Mouse (Mus musculus) heart, embryonic 12.5 days (tissue): ENCODE results near the gene Ndfip2. TPM values are rescaled to one million over a fixed set of nuclear protein-coding genes. Genes with fewer than 3 reads are reported as not detected.

Experiments
- ATAC-seq: fragments of 200-750 bp; cut with Nextera tagmentation; 2 replicates; pipeline ENCODE4 v1.8.0; 2017; ENCODE audit warnings: moderate TSS enrichment, moderate library complexity; ENCODE audit not compliant: insufficient number of reproducible peaks, low FRiP score
- H3K27ac ChIP-seq: fragments of 300-500 bp; sonication (generic); 2 replicates; pipeline ENCODE4 v1.5.1; 2016; ENCODE audit warnings: mild to moderate bottlenecking, moderate library complexity; ENCODE audit not compliant: poor library complexity, severe bottlenecking
- H3K27me3 ChIP-seq: fragments of 300-500 bp; sonication (generic); replicated peaks from 2 replicates; pipeline ENCODE4 v1.6.1; 2016; ENCODE audit warnings: mild to moderate bottlenecking, moderate library complexity
- H3K36me3 ChIP-seq: fragments of 300-500 bp; sonication (generic); 2 replicates; pipeline ENCODE4 v1.6.1; 2016; ENCODE audit warnings: mild to moderate bottlenecking, moderate library complexity
- H3K4me1 ChIP-seq: fragments of 300-500 bp; sonication (generic); replicated peaks from 2 replicates; pipeline ENCODE4 v1.6.1; 2016; ENCODE audit warnings: mild to moderate bottlenecking
- H3K4me2 ChIP-seq: fragments of 300-500 bp; sonication (generic); 2 replicates; pipeline ENCODE4 v1.6.1; 2016; ENCODE audit warnings: mild to moderate bottlenecking, moderate library complexity
- H3K4me3 ChIP-seq: fragments of 300-500 bp; sonication (generic); 2 replicates; pipeline ENCODE4 v1.5.1; 2016; ENCODE audit warnings: mild to moderate bottlenecking
- H3K9ac ChIP-seq: fragments of 300-500 bp; sonication (generic); 2 replicates; pipeline ENCODE4 v1.6.1; 2016; ENCODE audit warnings: mild to moderate bottlenecking, moderate library complexity
- H3K9me3 ChIP-seq: fragments of 300-500 bp; sonication (generic); replicated peaks from 2 replicates; pipeline ENCODE4 v1.6.1; 2016; ENCODE audit warnings: mild to moderate bottlenecking, moderate library complexity
- WGBS: fragments of 180-500 bp; shearing (Covaris S2); methylation state at CpG from one replicate; pipeline ENCODE4 v1.1.7; 2016; 5-methylcytosine and 5-hydroxymethylcytosine counted together
- polyA plus RNA-seq: library from polyadenylated mRNA; unstranded; fragments of >200 nt; fragmentation: Nextera tagmentation; extraction: Ambion mirVana; gene quantifications from 2 replicates; pipeline ENCODE4 v1.2.1, GENCODE M21; 2016

Gene Ndfip2
- polyA plus RNA-seq, 1 experiment from 2014 or later, result 57.4 TPM

- Histone ChIP-seq H3K4me2 (peak overlapping the region; percentile 50), H3K4me3 (peak overlapping the region; percentile 13; the same call in 1 of the 2 replicates)
Observed at GRCm38 (mm10) chr14:105313877-105314276, 55.5 kb downstream of the Ndfip2 start.

GRCm38 (mm10) chr14:105321712-105322111, 63.3 kb downstream of the Ndfip2 start:
- Histone ChIP-seq H3K36me3 (0 out of 2 replicates have a peak, but pooled peaks cover 3% of the 10 kb centered on the region), H3K27ac (no peak overlapping the region), H3K9ac (no peak overlapping the region), H3K9me3 (peaks cover 3% of the 10 kb centered on the region; the same call in 1 of the 2 replicates), H3K4me1 (no peaks in the 10 kb centered on the region), H3K4me2 (no peak overlapping the region), H3K4me3 (no peak overlapping the region), H3K27me3 (no peaks in the 10 kb centered on the region)
- ATAC-seq, result no peak
- 79% methylated on average over 3 of the region's 3 CpGs for WGBS

More at GRCm38 (mm10) chr14:105313877-105314276, 55.5 kb downstream of the Ndfip2 start:
- ATAC-seq, result no peak
- no peaks in the 10 kb centered on the region for H3K27me3 ChIP-seq
- H3K9ac ChIP-seq, result peak overlapping the region; percentile 32; the same call in 1 of the 2 replicates
- H3K36me3 ChIP-seq, result peaks cover 20% of the 10 kb centered on the region
- no peak overlapping the region for H3K27ac ChIP-seq
- H3K9me3 ChIP-seq, result no peaks in the 10 kb centered on the region
- no peaks in the 10 kb centered on the region for H3K4me1 ChIP-seq
- WGBS, result 37% methylated on average over 5 of the region's 5 CpGs

GRCm38 (mm10) chr14:105322829-105323228, 64.5 kb downstream of the Ndfip2 start:
- ATAC-seq, result no peak
- 0 out of 2 replicates have a peak, but pooled peaks cover 3% of the 10 kb centered on the region for H3K36me3 ChIP-seq
- no peak overlapping the region for H3K4me2 ChIP-seq
- H3K4me3 ChIP-seq, result no peak overlapping the region
- H3K4me1 ChIP-seq, result no peaks in the 10 kb centered on the region; the same call in 1 of the 2 replicates
- 90% methylated on average over 5 of the region's 5 CpGs for WGBS
- no peaks in the 10 kb centered on the region for H3K27me3 ChIP-seq
- peaks cover 3% of the 10 kb centered on the region; the same call in 1 of the 2 replicates for H3K9me3 ChIP-seq
- H3K9ac ChIP-seq, result no peak overlapping the region
- H3K27ac ChIP-seq, result no peak overlapping the region

- no peaks in the 10 kb centered on the region for H3K27me3 ChIP-seq
- ATAC-seq, result no peak
- no peak overlapping the region for H3K4me3 ChIP-seq
- no peak overlapping the region for H3K4me2 ChIP-seq
- H3K9me3 ChIP-seq, result peaks cover 3% of the 10 kb centered on the region; the same call in 1 of the 2 replicates
- 0 out of 2 replicates have a peak, but pooled peaks cover 3% of the 10 kb centered on the region for H3K36me3 ChIP-seq
- 85% methylated on average over 9 of the region's 9 CpGs for WGBS
- H3K27ac ChIP-seq, result no peak overlapping the region
- H3K9ac ChIP-seq, result no peak overlapping the region
- H3K4me1 ChIP-seq, result no peaks in the 10 kb centered on the region; the same call in 1 of the 2 replicates
Observed at GRCm38 (mm10) chr14:105323448-105323847, 65.1 kb downstream of the Ndfip2 start.

- H3K4me3 ChIP-seq, result peak overlapping the region; percentile 33
- ATAC-seq, result peak; percentile 85
- no peaks in the 10 kb centered on the region for H3K36me3 ChIP-seq
- H3K27me3 ChIP-seq, result no peaks in the 10 kb centered on the region
- whole genome bisulfite sequencing, result 22% methylated on average over 13 of the region's 13 CpGs
- peaks cover 3% of the 10 kb centered on the region; the same call in 1 of the 2 replicates for H3K9me3 ChIP-seq
- peak overlapping the region; percentile 66 for H3K4me2 ChIP-seq
- peak overlapping the region; percentile 81 for H3K27ac ChIP-seq
- peak overlapping the region; percentile 66 for H3K9ac ChIP-seq
- H3K4me1 ChIP-seq, result peaks cover 10% of the 10 kb centered on the region
Observed at GRCm38 (mm10) chr14:105328397-105329302, 70.3 kb downstream of the Ndfip2 start.

GRCm38 (mm10) chr14:105333475-105334094, 75.2 kb downstream of the Ndfip2 start:
- H3K4me2 ChIP-seq, result peak overlapping the region; percentile 36
- H3K4me1 ChIP-seq, result peaks cover 9% of the 10 kb centered on the region
- WGBS, result 63% methylated on average over 16 of the region's 16 CpGs
- H3K36me3 ChIP-seq, result no peaks in the 10 kb centered on the region
- no peak overlapping the region; the same call in 1 of the 2 replicates for H3K4me3 ChIP-seq
- no peak for ATAC-seq
- H3K9ac ChIP-seq, result no peak overlapping the region
- H3K9me3 ChIP-seq, result no peaks in the 10 kb centered on the region
- H3K27ac ChIP-seq, result no peak overlapping the region
- no peaks in the 10 kb centered on the region for H3K27me3 ChIP-seq

GRCm38 (mm10) chr14:105341765-105342164, 83.4 kb downstream of the Ndfip2 start:
- Histone ChIP-seq H3K9ac (no peak overlapping the region), H3K4me3 (no peak overlapping the region), H3K36me3 (no peaks in the 10 kb centered on the region), H3K4me2 (no peak overlapping the region), H3K4me1 (0 out of 2 replicates have a peak, but pooled peaks cover 10% of the 10 kb centered on the region), H3K27ac (no peak overlapping the region), H3K9me3 (no peaks in the 10 kb centered on the region), H3K27me3 (no peaks in the 10 kb centered on the region)
- no peak for ATAC-seq
- 64% methylated on average over 8 of the region's 8 CpGs for WGBS

GRCm38 (mm10) chr14:105354121-105354520, 95.7 kb downstream of the Ndfip2 start:
- Histone ChIP-seq H3K4me1 (0 out of 2 replicates have a peak, but pooled peaks cover 3% of the 10 kb centered on the region), H3K27ac (no peak overlapping the region), H3K9me3 (no peaks in the 10 kb centered on the region), H3K4me3 (no peak overlapping the region), H3K27me3 (no peaks in the 10 kb centered on the region), H3K4me2 (no peak overlapping the region), H3K36me3 (no peaks in the 10 kb centered on the region), H3K9ac (no peak overlapping the region)
- 43% methylated on average over 11 of the region's 11 CpGs for WGBS
- ATAC-seq, result no peak

Other genes starting within 250 kb of the Ndfip2 start
- 25.6 and 26.6 TPM in 2 replicates for gene Rbm26, start 81.2 kb upstream of the Ndfip2 start, polyA plus RNA-seq